ENCODE assay signal across 21 mouse cellular contexts in genomic region chr10:77136205-77136604, GRCm38 (mm10). TPM values are rescaled to one million over a fixed set of nuclear protein-coding genes. Genes with fewer than 3 reads are reported as not detected.
A peak's percentile ranks its signal among the peaks of the same experiment; 100 is the strongest.
DNase-seq lines count a peak whose midpoint lies in the region; ATAC-seq and TF ChIP-seq lines count a peak whose summit lies in the region.
"Had no signal": no experiment of that assay in that cellular context is flagged by ENCODE, and none has a peak within 500 bp of the region (broad histone marks: within the 10 kb centered on the region; RNA-seq: fewer than 3 reads in every experiment).

No protein-coding gene starts in this region.

- no peaks in the 10 kb centered on the region for H3K9me3 ChIP-seq in liver, embryonic 11.5 days (ENCODE audit: control insufficient read depth, low read length)
- no peaks in the 10 kb centered on the region for H3K9me3 ChIP-seq in ES-E14 (ENCODE audit: control insufficient read depth, insufficient read depth, low read depth, low read length)
- H3K9me3 ChIP-seq in limb, embryonic 10.5 days (replicated peaks), result no peaks in the 10 kb centered on the region
- H3K9me3 ChIP-seq in liver, embryonic 16.5 days (replicated peaks; ENCODE audit: control insufficient read depth, low read length), result no peaks in the 10 kb centered on the region
- H3K9me3 ChIP-seq: embryonic facial prominence, embryonic 13.5 days; heart, embryonic 15.5 days; hindbrain, embryonic 10.5 days had no signal

- no peak overlapping the region for H3K4me3 ChIP-seq in liver, embryonic 11.5 days (ENCODE audit: low read depth, low read length)
- H3K4me3 ChIP-seq in ES-E14 (ENCODE audit: insufficient read depth in 1 of 2, low read depth in 1 of 2, low read length in 2 of 2, poor library complexity in 1 of 2, severe bottlenecking in 1 of 2), result no peak overlapping the region
- H3K4me3 ChIP-seq in limb, embryonic 10.5 days, result no peak overlapping the region
- H3K4me3 ChIP-seq in liver, embryonic 16.5 days (ENCODE audit: low read depth, low read length), result no peak overlapping the region
- H3K4me3 ChIP-seq: embryonic facial prominence, embryonic 13.5 days; gastrocnemius, adult 2 months; heart, embryonic 15.5 days; hindbrain, embryonic 10.5 days had no signal

- peak overlapping the region; percentile 31; the same call in 1 of the 2 replicates for H3K9ac ChIP-seq in liver, embryonic 11.5 days (ENCODE audit: low read depth, low read length)
- no peak overlapping the region; the same call in 1 of the 2 replicates for H3K9ac ChIP-seq in ES-E14 (ENCODE audit: insufficient read depth, low read depth, low read length, poor library complexity, severe bottlenecking)
- no peak overlapping the region; the same call in 1 of the 2 replicates for H3K9ac ChIP-seq in liver, embryonic 16.5 days (ENCODE audit: low read depth, low read length)
- H3K9ac ChIP-seq: embryonic facial prominence, embryonic 13.5 days; heart, embryonic 15.5 days; hindbrain, embryonic 14.5 days had no signal

- H3K27ac ChIP-seq in liver, embryonic 11.5 days (ENCODE audit: low read depth, low read length), result peak overlapping the region; percentile 51
- 0 out of 2 replicates have a peak overlapping the region, but pooled peaks have one; percentile 6 for H3K27ac ChIP-seq in ES-E14 (ENCODE audit: insufficient read depth, low read depth, low read length, poor library complexity, severe bottlenecking)
- H3K27ac ChIP-seq in limb, embryonic 10.5 days, result 0 out of 2 replicates have a peak overlapping the region, but pooled peaks have one; percentile 42
- peak overlapping the region; percentile 38; the same call in 1 of the 2 replicates for H3K27ac ChIP-seq in liver, embryonic 16.5 days (ENCODE audit: low read length)
- H3K27ac ChIP-seq: embryonic facial prominence, embryonic 13.5 days; gastrocnemius, adult 2 months; heart, embryonic 15.5 days; hindbrain, embryonic 10.5 days; hindbrain, embryonic 14.5 days had no signal

- no peak overlapping the region for H3K4me2 ChIP-seq in liver, embryonic 11.5 days
- no peak overlapping the region for H3K4me2 ChIP-seq in liver, embryonic 16.5 days (ENCODE audit: low read depth, low read length)
- H3K4me2 ChIP-seq: embryonic facial prominence, embryonic 13.5 days; heart, embryonic 15.5 days; hindbrain, embryonic 14.5 days had no signal

- no peak for DNase-seq in liver, embryonic 11.5 days (ENCODE audit: low spot score)
- DNase-seq in liver (no peak), ES-E14 (ENCODE audit: low read depth, low spot score) (no peak)
- DNase-seq in limb, embryonic 10.5 days (ENCODE audit: low spot score), result no peak
- DNase-seq in thymus, postnatal 14 days, result no peak
- DNase-seq in thymus, postnatal 25 days, result no peak
- DNase-seq: adrenal gland, postnatal 14 days; cerebellum, adult 18-20 months; cerebellum, adult 9-11 months; cerebellum, postnatal 36 days; gastrocnemius, adult 2 months; gastrocnemius, postnatal 25 days; heart, postnatal 14 days had no signal

- in situ Hi-C loops in ES-E14 (cut with MboI; ENCODE audit: low sequenced_read_pairs in 2 of 2, unreplicated experiment in 2 of 2), result loop anchor here in 1 of 2 experiments (10.0 kb wide), 1 partner anchor 119 kb away; the partner anchor contains the start of gene Pofut2

- WGBS in liver, embryonic 11.5 days, result 84% methylated on average over 6 of the region's 6 CpGs
- 93% methylated on average over 6 of the region's 6 CpGs for WGBS in limb, embryonic 10.5 days
- WGBS in liver, embryonic 16.5 days (ENCODE audit: insufficient replicate concordance), result 62% methylated on average over 6 of the region's 6 CpGs

- H3K27me3 ChIP-seq in liver, embryonic 11.5 days (replicated peaks; ENCODE audit: control insufficient read depth, insufficient read depth, low read length), result no peaks in the 10 kb centered on the region
- no peaks in the 10 kb centered on the region for H3K27me3 ChIP-seq in limb, embryonic 10.5 days (ENCODE audit: low read depth, poor library complexity, severe bottlenecking)
- H3K27me3 ChIP-seq in liver, embryonic 16.5 days (ENCODE audit: control insufficient read depth, insufficient read depth, low read depth, low read length), result no peaks in the 10 kb centered on the region
- H3K27me3 ChIP-seq: embryonic facial prominence, embryonic 13.5 days; heart, embryonic 15.5 days; Patski had no signal

- H3K4me1 ChIP-seq in liver, embryonic 11.5 days (replicated peaks; ENCODE audit: control insufficient read depth, insufficient read depth, low read length), result peaks cover 60% of the 10 kb centered on the region
- H3K4me1 ChIP-seq in ES-E14 (ENCODE audit: control insufficient read depth in 2 of 2, insufficient read depth in 2 of 2, low read length in 2 of 2, poor library complexity in 1 of 2), result peaks cover 8 to 56% of the 10 kb centered on the region in 2 experiments
- peaks cover 59% of the 10 kb centered on the region for H3K4me1 ChIP-seq in limb, embryonic 10.5 days
- H3K4me1 ChIP-seq in liver, embryonic 16.5 days (ENCODE audit: control insufficient read depth, low read depth, low read length), result peaks cover 48% of the 10 kb centered on the region

- H3K36me3 ChIP-seq in liver, embryonic 11.5 days (ENCODE audit: control insufficient read depth, insufficient read depth, low read length), result no peaks in the 10 kb centered on the region
- H3K36me3 ChIP-seq in ES-E14 (ENCODE audit: control insufficient read depth, insufficient read depth, low read length, poor library complexity, severe bottlenecking), result peaks cover 13% of the 10 kb centered on the region; the same call in 1 of the 2 replicates
- peaks cover 19% of the 10 kb centered on the region for H3K36me3 ChIP-seq in limb, embryonic 10.5 days
- H3K36me3 ChIP-seq in liver, embryonic 16.5 days (ENCODE audit: control insufficient read depth, insufficient read depth), result no peaks in the 10 kb centered on the region
- H3K36me3 ChIP-seq: embryonic facial prominence, embryonic 13.5 days; heart, embryonic 15.5 days had no signal

- no peak for ATAC-seq in liver, embryonic 11.5 days (replicated peaks; ENCODE audit: low FRiP score)
- no peak for ATAC-seq in liver, embryonic 16.5 days (ENCODE audit: low read depth)
- ATAC-seq: activated CD4-positive, CD25-positive, alpha-beta regulatory T cell, adult 4 months; forebrain, embryonic 14.5 days; Patski had no signal

TF ChIP-seq in ES-E14, 5 proteins besides CTCF, POLR2A, EP300 and RAD21:
- no peak for TF ChIP-seq MAFK (IDR thresholded peaks at IDR 0.05; ENCODE audit: insufficient read depth, low read depth, low read length)

RNA-seq across cellular contexts. Expression of gene Col18a1, which starts 30.1 kb away (rescaled TPM):
- 55.3 and 60.2 TPM in 2 replicates for polyA plus RNA-seq in liver, embryonic 11.5 days (2014; fragmentation: Nextera tagmentation; extraction: Ambion mirVana)
- total RNA-seq in ES-E14 (2012; rRNA removed), result 414 and 791 TPM in 2 replicates
- polyA plus RNA-seq in limb, embryonic 10.5 days (2016; fragmentation: Nextera tagmentation; extraction: Ambion mirVana), result 149 and 159 TPM in 2 replicates
- 87.9 and 104 TPM in 2 replicates for polyA plus RNA-seq in liver, embryonic 16.5 days (2015; fragmentation: Nextera tagmentation; extraction: Ambion mirVana)
